Mouse (Mus musculus) CH12.LX (cell line): ENCODE measurements around the gene Dhx38. TPM values are rescaled to one million over a fixed set of nuclear protein-coding genes. Genes with fewer than 3 reads are reported as not detected.

Source experiments
- DNase-seq: peaks from one replicate; pipeline ENCODE4 v3.0.0-alpha.2; 2013; ENCODE audit errors: extremely low read depth
- H3K27ac ChIP-seq: 2 replicates; pipeline ENCODE4 v1.5.1; 2012; ENCODE audit warnings: low read depth, mild to moderate bottlenecking, control low read depth, moderate library complexity; ENCODE audit not compliant: insufficient read depth
- H3K27me3 ChIP-seq: replicated peaks from 2 replicates; pipeline ENCODE3; 2012; ENCODE audit warnings: inconsistent platforms
- H3K36me3 ChIP-seq, 2 experiments: replicated peaks in 1 of 2; 2 replicates each; pipeline versions ENCODE3 to v1.6.1; 2012; ENCODE audit warnings: inconsistent platforms in 1 of 2, low read length in 1 of 2, mild to moderate bottlenecking in 1 of 2, mixed read lengths in 1 of 2, moderate library complexity in 1 of 2; ENCODE audit not compliant: control insufficient read depth in 1 of 2, insufficient read depth in 1 of 2
- H3K4me1 ChIP-seq, 2 experiments: 2 replicates each; pipeline ENCODE4 v1.6.1; 2012; ENCODE audit warnings: inconsistent platforms in 1 of 2, moderate library complexity in 1 of 2; ENCODE audit not compliant: insufficient read depth in 2 of 2, control insufficient read depth in 1 of 2
- H3K4me2 ChIP-seq: 2 replicates; pipeline ENCODE4 v1.6.1; 2012; ENCODE audit warnings: low read depth, mild to moderate bottlenecking, control low read depth; ENCODE audit not compliant: poor library complexity, insufficient read depth, severe bottlenecking
- H3K4me3 ChIP-seq, 3 experiments: fragments of 150-350 bp in 1 of 3; sonication (generic) in 1 of 3; replicated peaks in 1 of 3; 2 replicates each; pipeline versions ENCODE3 to v1.5.1; 2011 to 2012; ENCODE audit warnings: low read depth in 2 of 3, low read length in 2 of 3, mild to moderate bottlenecking in 2 of 3, moderate library complexity in 2 of 3, control low read depth in 1 of 3, improper control_type of control experiment in 1 of 3, inconsistent platforms in 1 of 3, mixed read lengths in 1 of 3; ENCODE audit not compliant: poor library complexity in 1 of 3
- H3K79me2 ChIP-seq: replicated peaks from 2 replicates; pipeline ENCODE4 v1.6.1; 2012; ENCODE audit warnings: mild to moderate bottlenecking, moderate library complexity; ENCODE audit not compliant: control insufficient read depth, poor library complexity, insufficient read depth, severe bottlenecking; ENCODE audit errors: extremely low read depth
- H3K9ac ChIP-seq: 2 replicates; pipeline ENCODE4 v1.6.1; 2012; ENCODE audit warnings: low read depth, mild to moderate bottlenecking, control low read depth, moderate library complexity; ENCODE audit not compliant: insufficient read depth
- H3K9me3 ChIP-seq: replicated peaks from 2 replicates; pipeline ENCODE3; 2012; ENCODE audit warnings: low read length, inconsistent platforms, mixed read lengths
- BHLHE40 ChIP-seq: IDR thresholded peaks from 2 replicates; pipeline ENCODE4 v1.6.1; 2011; ENCODE audit warnings: mild to moderate bottlenecking, low read depth, low read length, improper control_type of control experiment
- CHD1 ChIP-seq: IDR thresholded peaks from 2 replicates; pipeline ENCODE4 v1.6.1; 2012; ENCODE audit warnings: low read depth, low read length, improper control_type of control experiment, inconsistent platforms
- CHD2 ChIP-seq: IDR thresholded peaks from 2 replicates; pipeline ENCODE4 v1.6.1; 2011; ENCODE audit warnings: low read length, improper control_type of control experiment
- CTCF ChIP-seq, 2 experiments: IDR thresholded peaks in 1 of 2; conservative IDR thresholded peaks in 1 of 2; 2 replicates each; pipeline ENCODE4 v1.5.1; 2011 to 2012; ENCODE audit warnings: low read depth in 2 of 2, low read length in 2 of 2, improper control_type of control experiment in 1 of 2, inconsistent platforms in 1 of 2, mild to moderate bottlenecking in 1 of 2, moderate library complexity in 1 of 2
- E2F4 ChIP-seq: IDR thresholded peaks from 2 replicates; pipeline ENCODE4 v1.6.1; 2011; ENCODE audit warnings: low read depth, low read length, improper control_type of control experiment; ENCODE audit not compliant: insufficient replicate concordance
- ELF1 ChIP-seq: IDR thresholded peaks from 2 replicates; pipeline ENCODE4 v1.6.1; 2014; ENCODE audit warnings: low read depth, mild to moderate bottlenecking, inconsistent platforms, low read length, improper control_type of control experiment
- ETS1 ChIP-seq: conservative IDR thresholded peaks from 2 replicates; pipeline ENCODE4 v1.6.1; 2012; ENCODE audit warnings: low read depth, mild to moderate bottlenecking, inconsistent platforms, low read length, improper control_type of control experiment, moderate library complexity
- GABPA ChIP-seq: IDR thresholded peaks from 2 replicates; pipeline ENCODE4 v1.6.1; 2012; ENCODE audit warnings: low read depth, low read length, improper control_type of control experiment, inconsistent platforms; ENCODE audit not compliant: insufficient replicate concordance
- IRF4 ChIP-seq: IDR thresholded peaks from 2 replicates; pipeline ENCODE4 v1.6.1; 2014; ENCODE audit warnings: low read depth, mild to moderate bottlenecking, inconsistent platforms, low read length, improper control_type of control experiment
- JUND ChIP-seq: conservative IDR thresholded peaks from 2 replicates; pipeline ENCODE4 v1.6.1; 2011; ENCODE audit warnings: low read depth, low read length, improper control_type of control experiment
- MAFK ChIP-seq: IDR thresholded peaks from 2 replicates; pipeline ENCODE4 v1.6.1; 2011; ENCODE audit warnings: low read length, improper control_type of control experiment; ENCODE audit not compliant: insufficient replicate concordance
- MAX ChIP-seq: IDR thresholded peaks from 2 replicates; pipeline ENCODE4 v1.6.1; 2011; ENCODE audit warnings: low read length, improper control_type of control experiment
- MAZ ChIP-seq: IDR thresholded peaks from 2 replicates; pipeline ENCODE4 v1.6.1; 2012; ENCODE audit warnings: low read depth, mild to moderate bottlenecking, inconsistent platforms, low read length, improper control_type of control experiment, moderate library complexity
- MEF2A ChIP-seq: IDR thresholded peaks from 2 replicates; pipeline ENCODE4 v1.6.1; 2014; ENCODE audit warnings: low read depth, mild to moderate bottlenecking, inconsistent platforms, low read length, improper control_type of control experiment, borderline replicate concordance
- MXI1 ChIP-seq: IDR thresholded peaks from 2 replicates; pipeline ENCODE4 v1.6.1; 2011; ENCODE audit warnings: mild to moderate bottlenecking, low read depth, low read length, improper control_type of control experiment
- MYC ChIP-seq: IDR thresholded peaks from 2 replicates; pipeline ENCODE4 v1.6.1; 2011; ENCODE audit warnings: low read depth, mild to moderate bottlenecking, improper control_type of control experiment, low read length
- NELFE ChIP-seq: IDR thresholded peaks from 2 replicates; pipeline ENCODE4 v1.6.1; 2011; ENCODE audit warnings: low read depth, low read length, improper control_type of control experiment
- POLR2A ChIP-seq: IDR thresholded peaks from 2 replicates; pipeline ENCODE4 v1.6.1; 2011; ENCODE audit warnings: low read depth, mild to moderate bottlenecking, improper control_type of control experiment, low read length
- SMC3 ChIP-seq: IDR thresholded peaks from 2 replicates; pipeline ENCODE4 v1.6.1; 2011; ENCODE audit warnings: low read depth, low read length, improper control_type of control experiment
- TBP ChIP-seq: conservative IDR thresholded peaks from 2 replicates; pipeline ENCODE4 v1.6.1; 2011; ENCODE audit warnings: low read depth, low read length, improper control_type of control experiment
- TCF12 ChIP-seq: IDR thresholded peaks from 2 replicates; pipeline ENCODE4 v1.6.1; 2014; ENCODE audit warnings: low read depth, mild to moderate bottlenecking, inconsistent platforms, low read length, improper control_type of control experiment
- UBTF ChIP-seq: IDR thresholded peaks from 2 replicates; pipeline ENCODE4 v1.6.1; 2012; ENCODE audit warnings: low read depth, mild to moderate bottlenecking, inconsistent platforms, low read length, improper control_type of control experiment, moderate library complexity
- USF1 ChIP-seq: IDR thresholded peaks from 2 replicates; pipeline ENCODE4 v1.6.1; 2014; ENCODE audit warnings: low read depth, mild to moderate bottlenecking, inconsistent platforms, low read length, improper control_type of control experiment
- USF2 ChIP-seq: conservative IDR thresholded peaks from 2 replicates; pipeline ENCODE4 v1.6.1; 2011; ENCODE audit warnings: low read depth, low read length, improper control_type of control experiment
- ZC3H11A ChIP-seq: IDR thresholded peaks from 2 replicates; pipeline ENCODE4 v1.6.1; 2012; ENCODE audit warnings: low read depth, mild to moderate bottlenecking, inconsistent platforms, low read length, improper control_type of control experiment
- ZKSCAN1 ChIP-seq: IDR thresholded peaks from 2 replicates; pipeline ENCODE4 v1.6.1; 2012; ENCODE audit warnings: low read depth, inconsistent platforms, low read length, improper control_type of control experiment, borderline replicate concordance
- ZMIZ1 ChIP-seq: IDR thresholded peaks from 2 replicates; pipeline ENCODE4 v1.6.1; 2012; ENCODE audit warnings: low read depth, mild to moderate bottlenecking, inconsistent platforms, low read length, improper control_type of control experiment
- ZNF384 ChIP-seq: IDR thresholded peaks from 2 replicates; pipeline ENCODE4 v1.6.1; 2012; ENCODE audit warnings: low read depth, low read length, improper control_type of control experiment, inconsistent platforms
- dilution Hi-C: fragments of 300-500 bp; cut with MboI; formaldehyde crosslinking; loops from 2 replicates; pipeline ENCODE4 v1.14.3; 2020; ENCODE audit warnings: low sequenced_read_pairs; ENCODE audit not compliant: extremely low pct_unique_long_range_greater_than_20kb, extremely low pct_ligation_motif_present
- in situ Hi-C: fragments of 300-500 bp; cut with MboI; formaldehyde crosslinking; loops from 3 replicates; pipeline ENCODE4 v1.14.3; 2019; ENCODE audit warnings: low sequenced_read_pairs, low pct_ligation_motif_present, low pct_unique_long_range_greater_than_20kb, mixed read lengths
- polyA plus RNA-seq: library from polyadenylated mRNA; unstranded; fragments of >175 nt; gene quantifications from 2 replicates; pipeline ENCODE4 v1.2.1, GENCODE M21; 2012; ENCODE audit warnings: low read depth; ENCODE audit not compliant: insufficient read length
- total RNA-seq, 2 experiments: library from RNA; depleted of rRNA; stranded (reverse); fragments of 300-350 nt in 1 of 2; fragments of >200 nt in 1 of 2; gene quantifications; 2 replicates each; pipeline ENCODE4 v1.2.3; 2012 to 2014

The Dhx38 gene
- total and polyA plus RNA-seq, 3 experiments = 19.7 to 51.0 (median 41.7) TPM

- dilution Hi-C loops = no loop called here
- in situ Hi-C loops = no loop called here
- Histone ChIP-seq H3K27me3 (peaks cover 11% of the 10 kb centered on the region), H3K36me3 (no peaks in the 10 kb centered on the region), H3K4me1 (no peaks in the 10 kb centered on the region), H3K4me3 (no peak overlapping the region), H3K27ac (no peak overlapping the region), H3K9me3 (peaks cover 8% of the 10 kb centered on the region), H3K4me2 (no peak overlapping the region), H3K9ac (no peak overlapping the region), H3K79me2 (no peaks in the 10 kb centered on the region)
- TF ChIP-seq BHLHE40 (no peak), TCF12 (no peak), CTCF (conservative IDR thresholded peaks at IDR 0.05 in 1 of 2, IDR thresholded peaks at IDR 0.05 in 1 of 2; ENCODE audit: low read depth in 2 of 2, low read length in 2 of 2) (no peak), MAZ (no peak), MAX (no peak), TBP (no peak), USF2 (no peak), POLR2A (no peak), ZC3H11A (no peak), CHD1 (no peak), ZNF384 (no peak), MEF2A (no peak), USF1 (no peak), JUND (no peak), NELFE (no peak), CHD2 (no peak), ZMIZ1 (no peak), UBTF (no peak)
- no peak for DNase-seq
Measured at GRCm38 (mm10) chr8:109585652-109586051, 20.0 kb upstream of the Dhx38 start.

- Histone ChIP-seq H3K9me3 (peaks cover 8% of the 10 kb centered on the region), H3K79me2 (no peaks in the 10 kb centered on the region), H3K27ac (no peak overlapping the region), H3K27me3 (peaks cover 11% of the 10 kb centered on the region), H3K9ac (no peak overlapping the region), H3K36me3 (no peaks in the 10 kb centered on the region), H3K4me2 (no peak overlapping the region), H3K4me3 (no peak overlapping the region), H3K4me1 (no peaks in the 10 kb centered on the region)
- dilution Hi-C loops = no loop called here
- no peak for DNase-seq
- no peak for TF ChIP-seq MYC
- no peak for TF ChIP-seq CHD2
- no peak for TF ChIP-seq ZMIZ1
- TF ChIP-seq IRF4 = no peak
- TF ChIP-seq UBTF = no peak
- TF ChIP-seq ZNF384 = no peak
- TF ChIP-seq USF1 = no peak
- TF ChIP-seq MAFK = no peak
- no peak for TF ChIP-seq MXI1
- TF ChIP-seq SMC3 = no peak
- TF ChIP-seq POLR2A = no peak
- TF ChIP-seq E2F4 = no peak
- no peak for TF ChIP-seq ETS1
- no peak for TF ChIP-seq GABPA
- no peak for TF ChIP-seq ELF1
- TF ChIP-seq ZKSCAN1 = no peak
- TF ChIP-seq CHD1 = no peak
- no peak for TF ChIP-seq TCF12
- TF ChIP-seq MAX = no peak
- TF ChIP-seq MEF2A = no peak
- in situ Hi-C loops = no loop called here
Measured at GRCm38 (mm10) chr8:109584830-109585229, 19.2 kb upstream of the Dhx38 start.
